Mouse (Mus musculus) MEL (cell line): ENCODE data around the gene Atrnl1. TPM values are rescaled to one million over a fixed set of nuclear protein-coding genes. Genes with fewer than 3 reads are reported as not detected.
A peak's percentile ranks its signal among the peaks of the same experiment; 100 is the strongest.

Source experiments
- DNase-seq: peaks from one replicate; pipeline ENCODE4 v3.0.0; 2011; ENCODE audit warnings: low read depth, low spot score
- H3K27ac ChIP-seq: 2 replicates; pipeline ENCODE4 v1.5.1; 2012; ENCODE audit warnings: low read depth, mild to moderate bottlenecking, control low read depth, low read length, moderate library complexity; ENCODE audit not compliant: control insufficient read depth
- H3K27me3 ChIP-seq, 2 experiments: fragments of 150-350 bp in 1 of 2; sonication (generic) in 1 of 2; 2 replicates each; pipeline ENCODE4 v1.6.1; 2012; ENCODE audit warnings: low read length in 2 of 2, mild to moderate bottlenecking in 2 of 2, improper control_type of control experiment in 1 of 2, moderate library complexity in 1 of 2; ENCODE audit not compliant: insufficient read depth in 2 of 2, control insufficient read depth in 1 of 2
- H3K36me3 ChIP-seq, 2 experiments: 2 replicates each; pipeline ENCODE4 v1.6.1; 2012 to 2014; ENCODE audit warnings: low read length in 2 of 2, improper control_type of control experiment in 1 of 2, inconsistent platforms in 1 of 2, mild to moderate bottlenecking in 1 of 2; ENCODE audit not compliant: insufficient read depth in 2 of 2, control insufficient read depth in 1 of 2
- H3K4me1 ChIP-seq, 2 experiments: fragments of 150-350 bp in 1 of 2; sonication (generic) in 1 of 2; 2 replicates each; pipeline ENCODE4 v1.6.1; 2012; ENCODE audit warnings: low read length in 2 of 2, improper control_type of control experiment in 1 of 2, mild to moderate bottlenecking in 1 of 2; ENCODE audit not compliant: insufficient read depth in 2 of 2, control insufficient read depth in 1 of 2
- H3K4me3 ChIP-seq, 2 experiments: fragments of 150-350 bp in 1 of 2; sonication (generic) in 1 of 2; 2 replicates each; pipeline ENCODE4 v1.5.1; 2012; ENCODE audit warnings: low read depth in 2 of 2, low read length in 2 of 2, mild to moderate bottlenecking in 2 of 2, moderate library complexity in 2 of 2, control low read depth in 1 of 2, improper control_type of control experiment in 1 of 2; ENCODE audit not compliant: control insufficient read depth in 1 of 2, insufficient read depth in 1 of 2
- H3K79me2 ChIP-seq: 2 replicates; pipeline ENCODE4 v1.6.1; 2012; ENCODE audit warnings: mild to moderate bottlenecking, low read length, moderate library complexity; ENCODE audit not compliant: control insufficient read depth, poor library complexity, insufficient read depth
- H3K9ac ChIP-seq: 2 replicates; pipeline ENCODE4 v1.6.1; 2012; ENCODE audit warnings: low read depth, mild to moderate bottlenecking, control low read depth, low read length, moderate library complexity; ENCODE audit not compliant: control insufficient read depth, poor library complexity, severe bottlenecking
- H3K9me3 ChIP-seq: fragments of 150-350 bp; sonication (generic); replicated peaks from 2 replicates; pipeline ENCODE4 v1.6.1; 2012; ENCODE audit warnings: mild to moderate bottlenecking, low read length, improper control_type of control experiment, moderate library complexity; ENCODE audit not compliant: insufficient read depth
- CHD1 ChIP-seq: IDR thresholded peaks from 2 replicates; pipeline ENCODE4 v1.6.1; 2012; ENCODE audit warnings: low read depth, mild to moderate bottlenecking, inconsistent platforms, low read length, improper control_type of control experiment
- CTCF ChIP-seq, 3 experiments: IDR thresholded peaks in 2 of 3; conservative IDR thresholded peaks in 1 of 3; 2 replicates each; pipeline ENCODE4 v1.5.1; 2011 to 2012; ENCODE audit warnings: low read length in 3 of 3, low read depth in 2 of 3, mild to moderate bottlenecking in 2 of 3, improper control_type of control experiment in 1 of 3, inconsistent platforms in 1 of 3, mixed read lengths in 1 of 3, moderate library complexity in 1 of 3; ENCODE audit not compliant: control insufficient read depth in 1 of 3, insufficient read depth in 1 of 3, poor library complexity in 1 of 3, severe bottlenecking in 1 of 3
- GATA1 ChIP-seq: IDR thresholded peaks from 2 replicates; pipeline ENCODE4 v1.6.1; 2011; ENCODE audit warnings: low read depth, low read length, improper control_type of control experiment
- HCFC1 ChIP-seq: IDR thresholded peaks from 2 replicates; pipeline ENCODE4 v1.6.1; 2012; ENCODE audit warnings: low read depth, mild to moderate bottlenecking, inconsistent platforms, low read length, improper control_type of control experiment, moderate library complexity
- KAT2A ChIP-seq: conservative IDR thresholded peaks from 2 replicates; pipeline ENCODE4 v1.6.1; 2012; ENCODE audit warnings: low read depth, low read length, improper control_type of control experiment, inconsistent platforms
- MYB ChIP-seq: IDR thresholded peaks from 2 replicates; pipeline ENCODE4 v1.6.1; 2011; ENCODE audit warnings: mild to moderate bottlenecking, low read depth, low read length, improper control_type of control experiment
- MYC ChIP-seq: IDR thresholded peaks from 2 replicates; pipeline ENCODE4 v1.6.1; 2011; ENCODE audit warnings: low read depth, mild to moderate bottlenecking, low read length, improper control_type of control experiment, moderate library complexity
- POLR2AphosphoS2 ChIP-seq: IDR thresholded peaks from 2 replicates; pipeline ENCODE4 v1.6.1; 2011; ENCODE audit warnings: low read length, improper control_type of control experiment
- RCOR1 ChIP-seq: IDR thresholded peaks from 2 replicates; pipeline ENCODE4 v1.6.1; 2012; ENCODE audit warnings: low read depth, mild to moderate bottlenecking, inconsistent platforms, low read length, improper control_type of control experiment
- SIN3A ChIP-seq: IDR thresholded peaks from 2 replicates; pipeline ENCODE4 v1.6.1; 2012; ENCODE audit warnings: low read length, improper control_type of control experiment, inconsistent platforms
- SMC3 ChIP-seq: IDR thresholded peaks from 2 replicates; pipeline ENCODE4 v1.6.1; 2011; ENCODE audit warnings: low read depth, low read length, improper control_type of control experiment
- TAL1 ChIP-seq: IDR thresholded peaks from 2 replicates; pipeline ENCODE4 v1.6.1; 2012; ENCODE audit warnings: mild to moderate bottlenecking, inconsistent platforms, low read length, moderate library complexity, mixed read lengths
- UBTF ChIP-seq: IDR thresholded peaks from 2 replicates; pipeline ENCODE4 v1.6.1; 2012; ENCODE audit warnings: low read depth, mild to moderate bottlenecking, inconsistent platforms, low read length, improper control_type of control experiment, moderate library complexity, borderline replicate concordance; ENCODE audit not compliant: insufficient read depth
- ZC3H11A ChIP-seq: IDR thresholded peaks from 2 replicates; pipeline ENCODE4 v1.6.1; 2012; ENCODE audit warnings: low read depth, mild to moderate bottlenecking, inconsistent platforms, low read length, improper control_type of control experiment
- ZMIZ1 ChIP-seq: IDR thresholded peaks from 2 replicates; pipeline ENCODE4 v1.6.1; 2012; ENCODE audit warnings: low read depth, mild to moderate bottlenecking, inconsistent platforms, low read length, improper control_type of control experiment, moderate library complexity
- polyA plus RNA-seq, 2 experiments: library from polyadenylated mRNA; stranded (reverse) in 1 of 2; unstranded in 1 of 2; fragments of >175 nt in 1 of 2; fragments of >200 nt in 1 of 2; gene quantifications; 2 replicates each; pipeline versions ENCODE4 v1.2.1 to v1.2.4; 2012; ENCODE audit warnings: low replicate concordance in 2 of 2, low read depth in 1 of 2; ENCODE audit not compliant: insufficient read length in 2 of 2, insufficient read depth in 1 of 2, missing spikeins in 1 of 2
- total RNA-seq: library from RNA; depleted of rRNA; stranded (reverse); fragments of 300-350 nt; gene quantifications from 2 replicates; pipeline ENCODE4 v1.2.3, GENCODE M21; 2012

Atrnl1 gene
- total and polyA plus RNA-seq, 3 experiments = 6.4 to 8.2 TPM; not detected in 1

GRCm38 (mm10) chr19:57642536-57642935, 31.7 kb downstream of the Atrnl1 start:
- DNase-seq = no peak
- TF ChIP-seq SIN3A (no peak), UBTF (no peak), TAL1 (no peak), ZC3H11A (no peak)
- no peaks in the 10 kb centered on the region for H3K9me3 ChIP-seq
- no peaks in the 10 kb centered on the region for H3K4me1 ChIP-seq
- no peaks in the 10 kb centered on the region for H3K27me3 ChIP-seq
- no peaks in the 10 kb centered on the region for H3K36me3 ChIP-seq
- H3K79me2 ChIP-seq = no peaks in the 10 kb centered on the region
- no peak overlapping the region for H3K9ac ChIP-seq
- no peak overlapping the region for H3K27ac ChIP-seq
- no peak overlapping the region for H3K4me3 ChIP-seq

GRCm38 (mm10) chr19:57642980-57643379, 32.1 kb downstream of the Atrnl1 start:
- no peak overlapping the region for H3K4me3 ChIP-seq
- H3K9me3 ChIP-seq = no peaks in the 10 kb centered on the region
- peak; percentile 84 for DNase-seq
- H3K27me3 ChIP-seq = no peaks in the 10 kb centered on the region
- no peak overlapping the region for H3K9ac ChIP-seq
- H3K36me3 ChIP-seq = no peaks in the 10 kb centered on the region
- no peaks in the 10 kb centered on the region for H3K4me1 ChIP-seq
- TF ChIP-seq ZC3H11A (peak; percentile 94), SIN3A (peak; percentile 19; the same call in 1 of the 2 replicates), KAT2A (no peak), ZMIZ1 (no peak), CHD1 (no peak), HCFC1 (no peak), SMC3 (peak; percentile 94), GATA1 (no peak), MYB (no peak), POLR2AphosphoS2 (no peak), CTCF (IDR thresholded peaks at IDR 0.05 in 2 of 3, conservative IDR thresholded peaks at IDR 0.05 in 1 of 3; ENCODE audit: control insufficient read depth in 1 of 3, insufficient read depth in 1 of 3, low read depth in 2 of 3, low read length in 3 of 3, poor library complexity in 1 of 3, severe bottlenecking in 1 of 3) (peak; percentile 31 to 89 (median 39); a peak in 4 of 6 replicates), RCOR1 (no peak), MYC (peak; percentile 22; the same call in 1 of the 2 replicates)
- H3K79me2 ChIP-seq = no peaks in the 10 kb centered on the region
- no peak overlapping the region for H3K27ac ChIP-seq
